Mouse (Mus musculus): ENCODE data around the gene Ccn1. TPM values are rescaled to one million over a fixed set of nuclear protein-coding genes. Genes with fewer than 3 reads are reported as not detected.

Gene Ccn1
- polyA plus RNA-seq, 1 experiment, result 7.8 TPM

DNA sequence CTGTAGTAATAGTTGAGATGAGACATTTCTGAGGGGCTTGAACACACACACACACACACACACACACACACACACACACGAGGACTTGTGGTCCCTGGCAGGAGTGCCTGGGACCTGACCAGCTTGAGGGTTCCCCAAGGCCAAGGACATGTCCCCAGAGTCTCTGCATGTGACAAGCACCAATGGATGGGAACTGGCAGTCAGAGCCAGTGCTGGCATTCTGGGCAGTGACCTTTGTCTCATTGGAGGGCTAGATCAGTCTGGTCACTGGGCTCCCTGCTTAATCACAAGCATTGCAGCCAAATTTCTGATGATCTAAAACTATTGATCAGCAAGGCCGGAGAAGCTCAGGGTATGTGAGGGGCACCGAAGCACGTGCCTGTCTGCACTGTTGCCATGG lies 25.0 kb downstream of the Ccn1 start:
- no peak for DNase-seq (ENCODE audit: extremely low spot score in 1 of 2, low spot score in 1 of 2)

- DNase-seq (ENCODE audit: extremely low spot score in 1 of 2, low spot score in 1 of 2), result no peak
Observed at GRCm38 (mm10) chr3:145623047-145623446, 26.7 kb downstream of the Ccn1 start.

- DNase-seq (ENCODE audit: extremely low spot score in 1 of 2, low spot score in 1 of 2), result no peak
Observed at GRCm38 (mm10) chr3:145621209-145621608, 28.6 kb downstream of the Ccn1 start.

GRCm38 (mm10) chr3:145619621-145620365 lies 30.0 kb downstream of the Ccn1 start:
- DNase-seq (ENCODE audit: extremely low spot score in 1 of 2, low spot score in 1 of 2), result no peak

DNA sequence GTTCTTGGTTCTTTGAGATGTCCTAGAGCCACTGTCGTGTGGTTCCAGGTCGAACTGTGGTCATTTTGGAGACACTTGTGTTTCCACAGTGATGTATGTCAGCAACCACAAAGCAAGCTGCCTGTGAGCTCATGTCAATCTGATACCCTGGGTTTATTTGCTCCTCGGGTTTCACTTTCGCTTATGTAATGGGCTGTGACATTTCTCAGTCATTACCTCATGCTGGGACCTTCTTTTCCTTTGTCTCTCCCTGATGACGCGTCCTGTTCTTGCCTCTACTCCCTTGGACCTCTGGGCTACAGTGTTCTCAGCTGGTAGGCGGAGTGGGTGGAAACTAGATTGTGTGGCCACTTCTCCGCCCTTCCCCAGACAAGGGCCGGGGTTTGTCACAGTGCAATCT lies 31.5 kb downstream of the Ccn1 start:
- DNase-seq (ENCODE audit: extremely low spot score in 1 of 2, low spot score in 1 of 2), result no peak

- no peak for DNase-seq (ENCODE audit: extremely low spot score in 1 of 2, low spot score in 1 of 2)
Observed at GRCm38 (mm10) chr3:145614362-145615115, 35.2 kb downstream of the Ccn1 start.

DNA sequence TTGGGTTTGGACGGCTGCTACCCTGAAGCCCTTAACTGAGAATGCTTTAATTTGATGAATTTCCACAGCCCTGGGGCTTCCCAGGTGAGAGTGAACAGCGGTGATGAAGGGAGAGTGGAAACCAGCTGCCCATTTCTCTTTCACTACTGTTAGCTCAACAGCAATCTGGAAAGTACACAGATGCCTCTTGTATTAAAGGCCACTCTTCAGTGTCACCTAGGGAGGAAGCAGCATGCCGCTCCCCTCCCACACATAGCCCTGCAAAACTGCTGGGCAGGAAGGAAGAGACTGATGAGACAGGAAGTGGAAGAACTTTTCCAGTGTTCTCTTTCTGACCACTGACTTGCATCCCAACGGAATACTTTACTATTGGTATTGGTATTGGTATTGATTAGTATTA lies 36.5 kb downstream of the Ccn1 start:
- no peak for DNase-seq (ENCODE audit: extremely low spot score in 1 of 2, low spot score in 1 of 2)

DNA sequence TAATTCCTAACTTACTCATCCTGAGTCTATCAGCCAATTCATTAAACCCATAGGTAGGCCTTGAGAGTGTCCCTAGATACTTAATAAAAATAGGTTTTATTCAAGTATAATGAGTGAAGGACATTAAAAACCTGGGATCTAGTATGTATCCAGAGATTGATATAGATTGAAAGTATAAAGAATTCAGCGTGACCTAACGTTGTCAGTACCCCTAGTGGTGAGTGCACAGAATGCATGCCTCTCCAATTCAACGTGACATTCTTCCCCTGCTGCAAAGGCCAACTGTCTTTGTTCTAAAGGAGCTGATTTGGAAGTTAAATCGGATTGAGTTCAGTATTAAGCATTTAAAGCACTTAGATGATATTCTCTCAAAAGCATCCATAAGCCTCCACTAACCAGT lies 37.1 kb downstream of the Ccn1 start:
- peak in 1 of 2 experiments; percentile 38 for DNase-seq (ENCODE audit: extremely low spot score in 1 of 2, low spot score in 1 of 2)

DNA sequence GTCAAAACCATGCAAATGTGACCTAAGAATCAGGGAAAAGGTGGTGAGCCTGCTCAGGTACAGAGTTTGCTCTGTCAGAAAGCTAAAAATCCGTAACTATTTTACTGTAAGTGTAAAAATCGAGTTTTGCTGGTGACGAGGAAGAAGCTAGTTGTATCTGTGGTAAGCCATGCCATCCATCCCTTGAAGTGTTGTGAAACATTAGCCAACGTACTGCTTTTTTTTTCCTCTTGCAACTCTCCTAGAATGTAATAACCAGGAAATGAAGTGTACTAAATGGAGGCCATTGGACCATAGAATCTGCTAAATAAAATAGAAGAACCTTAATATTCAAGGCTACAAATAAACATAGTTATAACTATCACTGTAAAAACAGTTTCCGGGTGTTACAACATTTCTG lies 41.5 kb downstream of the Ccn1 start:
- DNase-seq (ENCODE audit: extremely low spot score in 1 of 2, low spot score in 1 of 2), result no peak

- DNase-seq (ENCODE audit: extremely low spot score in 1 of 2, low spot score in 1 of 2), result no peak
Observed at GRCm38 (mm10) chr3:145605437-145606123, 44.2 kb downstream of the Ccn1 start.

GRCm38 (mm10) chr3:145602410-145603206 lies 47.2 kb downstream of the Ccn1 start:
- peak in 1 of 2 experiments; percentile 12 for DNase-seq (ENCODE audit: extremely low spot score in 1 of 2, low spot score in 1 of 2)

DNA sequence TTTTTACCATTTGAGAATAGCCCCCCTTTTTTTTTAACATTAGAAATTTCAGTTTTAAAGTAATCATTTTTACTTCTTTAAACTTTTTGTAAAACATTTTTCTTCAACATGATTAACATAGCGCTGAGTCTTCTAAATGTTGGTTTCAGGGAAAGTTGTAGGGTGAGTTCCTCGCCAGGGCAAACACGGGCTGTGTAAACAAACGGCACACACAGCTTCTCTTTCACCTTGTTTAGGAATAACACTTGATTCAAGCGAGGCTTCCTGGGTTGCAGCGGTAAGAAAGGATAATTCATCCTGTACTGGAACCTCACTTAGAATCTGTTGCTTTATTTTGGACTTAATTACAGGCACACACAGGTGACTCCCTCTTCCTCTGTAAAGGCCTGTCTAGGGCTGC lies 48.4 kb downstream of the Ccn1 start:
- DNase-seq (ENCODE audit: extremely low spot score in 1 of 2, low spot score in 1 of 2), result no peak

DNA sequence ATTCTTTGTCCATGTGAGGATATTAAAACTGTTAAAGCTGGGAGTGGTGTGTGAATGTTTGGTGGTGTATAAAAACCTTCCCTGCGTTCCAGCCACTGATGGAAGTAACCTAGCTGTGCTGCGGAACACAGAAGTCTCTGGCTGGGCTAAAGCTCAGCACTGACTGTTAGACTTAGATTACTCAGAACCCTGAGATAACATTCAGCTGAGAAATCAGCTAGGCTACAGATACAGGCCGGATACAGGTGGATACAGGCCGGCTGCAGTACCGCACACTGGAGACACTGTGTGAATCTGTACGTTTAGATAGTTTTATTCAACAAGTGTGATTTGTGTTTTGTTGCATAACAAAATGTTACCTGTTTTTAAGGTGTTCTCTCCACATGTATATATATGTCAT lies 49.0 kb downstream of the Ccn1 start:
- no peak for DNase-seq (ENCODE audit: extremely low spot score in 1 of 2, low spot score in 1 of 2)

- no peak for DNase-seq (ENCODE audit: extremely low spot score in 1 of 2, low spot score in 1 of 2)
Observed at GRCm38 (mm10) chr3:145599059-145599458, 50.7 kb downstream of the Ccn1 start.

Other genes starting within 250 kb of the Ccn1 start
- 14.2 and 15.4 TPM in 2 replicates for gene Znhit6, start 73.8 kb downstream of the Ccn1 start, polyA plus RNA-seq (2012; rRNA removed)
- 89.1 and 90.1 TPM in 2 replicates for gene Ddah1, start 108.7 kb upstream of the Ccn1 start, polyA plus RNA-seq (2012; rRNA removed)